Mouse (Mus musculus): ENCODE data around the gene Rnf5. TPM values are rescaled to one million over a fixed set of nuclear protein-coding genes. Genes with fewer than 3 reads are reported as not detected.

Gene Rnf5
- polyA plus RNA-seq, 1 experiment from 2014 or later, result 106 TPM

- H3K36me3 ChIP-seq, result peaks cover 20% of the 10 kb centered on the region
- peak overlapping the region; percentile 87 for H3K9ac ChIP-seq
- H3K9me3 ChIP-seq, result no peaks in the 10 kb centered on the region
- peak overlapping the region; percentile 69 for H3K4me3 ChIP-seq
- no peaks in the 10 kb centered on the region for H3K27me3 ChIP-seq (replicated peaks)
- H3K4me1 ChIP-seq, result peaks cover 40% of the 10 kb centered on the region
- H3K4me2 ChIP-seq, result peak overlapping the region; percentile 81
- WGBS, result 36% methylated on average over 10 of the region's 10 CpGs
- H3K27ac ChIP-seq (replicated peaks), result peak overlapping the region; percentile 86
- ATAC-seq (ENCODE audit: extremely low read depth, insufficient number of reproducible peaks, low FRiP score, low TSS enrichment), result no peak
These were observed 41.9 kb upstream of the Rnf5 start for GRCm38 (mm10) chr17:34645256-34645829.

DNA sequence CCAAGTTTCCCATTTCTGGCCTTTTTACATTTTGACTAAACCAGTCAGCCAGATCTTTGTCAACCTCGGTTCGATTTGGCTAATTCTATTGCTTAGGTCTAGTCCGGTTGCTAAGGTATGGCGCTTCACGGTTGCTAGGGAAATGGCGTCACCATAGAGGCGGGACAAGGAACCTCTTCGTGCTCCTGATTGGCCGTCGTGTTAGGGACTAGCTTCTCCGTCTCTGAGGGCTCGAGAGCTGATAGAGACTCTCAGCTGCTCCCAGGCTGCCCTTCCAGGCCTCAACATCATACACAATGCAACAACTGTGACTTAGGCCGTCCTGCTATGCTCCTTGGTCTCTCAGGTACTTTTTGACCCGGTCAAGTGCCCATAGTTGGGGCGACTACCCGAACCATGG is 41.1 kb upstream of the Rnf5 start, which contains the start of gene Fkbpl:
Fkbpl (plus strand) TSS at position 157 of the 400 bp plus-strand sequence.
- peak within 1 kb of the TSS; percentile 81 for H3K4me2 ChIP-seq
- H3K27ac ChIP-seq (replicated peaks), result peak within 1 kb of the TSS; percentile 86
- H3K9ac ChIP-seq, result peak within 1 kb of the TSS; percentile 87
- ATAC-seq (ENCODE audit: extremely low read depth, insufficient number of reproducible peaks, low FRiP score, low TSS enrichment), result peak; percentile 67
- H3K27me3 ChIP-seq (replicated peaks), result no peaks in the 10 kb centered on the region
- WGBS, result 1% methylated on average over 16 of the region's 16 CpGs
- H3K36me3 ChIP-seq, result peaks cover 12% of the 10 kb centered on the region
- no peaks in the 10 kb centered on the region for H3K9me3 ChIP-seq
- peaks cover 41% of the 10 kb centered on the region for H3K4me1 ChIP-seq
- H3K4me3 ChIP-seq, result peak within 1 kb of the TSS; percentile 69

DNA sequence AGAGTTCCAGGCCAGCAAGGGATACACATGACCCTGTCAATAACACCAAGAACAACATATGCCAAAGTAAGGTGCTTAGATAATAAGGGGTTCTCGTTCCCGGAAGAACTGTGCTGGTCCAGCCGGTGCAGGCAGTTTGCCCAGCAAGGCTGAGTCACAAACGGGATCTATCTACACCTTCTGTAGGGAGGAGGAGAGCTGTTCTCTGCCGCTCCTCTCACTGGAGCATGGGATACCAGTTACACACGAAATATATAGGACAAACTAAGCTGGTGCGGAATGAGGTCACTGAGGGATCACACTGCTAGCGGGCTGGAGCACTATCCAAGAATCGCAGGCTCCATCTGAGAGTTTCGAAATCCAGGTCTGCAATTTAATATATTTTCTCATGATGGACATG is 40.5 kb upstream of the Rnf5 start:
- Histone ChIP-seq H3K4me2 (peak overlapping the region; percentile 81; the same call in 1 of the 2 replicates), H3K9ac (no peak overlapping the region), H3K27me3 (replicated peaks) (no peaks in the 10 kb centered on the region), H3K9me3 (no peaks in the 10 kb centered on the region), H3K4me3 (no peak overlapping the region), H3K4me1 (peaks cover 41% of the 10 kb centered on the region), H3K27ac (replicated peaks) (no peak overlapping the region), H3K36me3 (peaks cover 6% of the 10 kb centered on the region)
- ATAC-seq (ENCODE audit: extremely low read depth, insufficient number of reproducible peaks, low FRiP score, low TSS enrichment), result no peak
- 70% methylated on average over 10 of the region's 10 CpGs for WGBS

DNA sequence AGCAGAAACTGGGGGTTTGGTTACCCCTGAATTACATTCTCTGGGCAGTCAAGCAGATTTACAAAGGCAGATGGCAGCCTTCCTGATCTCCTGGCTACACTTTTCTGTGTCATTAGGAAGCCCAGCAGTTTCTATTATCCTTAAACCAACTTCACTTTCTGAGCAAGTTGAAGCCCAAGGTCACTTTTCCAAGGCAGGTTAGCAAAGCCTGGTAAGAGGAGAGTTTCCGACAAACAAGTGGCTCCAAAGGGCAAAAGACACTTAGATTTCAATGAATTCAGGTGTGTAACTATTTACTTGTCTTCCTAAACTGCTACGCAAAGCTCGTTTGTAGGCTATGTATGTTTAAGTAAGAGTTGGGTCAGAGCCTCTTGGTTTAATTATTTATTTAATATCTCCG is 39.9 kb upstream of the Rnf5 start:
- Histone ChIP-seq H3K4me2 (no peak overlapping the region), H3K27me3 (replicated peaks) (no peaks in the 10 kb centered on the region), H3K4me3 (no peak overlapping the region), H3K36me3 (peaks cover under 1% of the 10 kb centered on the region; the same call in 1 of the 2 replicates), H3K4me1 (peaks cover 39% of the 10 kb centered on the region), H3K9me3 (no peaks in the 10 kb centered on the region), H3K27ac (replicated peaks) (no peak overlapping the region), H3K9ac (no peak overlapping the region)
- no peak for ATAC-seq (ENCODE audit: extremely low read depth, insufficient number of reproducible peaks, low FRiP score, low TSS enrichment)
- 80% methylated on average over 4 of the region's 4 CpGs for WGBS

- H3K4me3 ChIP-seq, result no peak overlapping the region
- H3K4me1 ChIP-seq, result peaks cover 30% of the 10 kb centered on the region
- no peak overlapping the region for H3K9ac ChIP-seq
- H3K27ac ChIP-seq (replicated peaks), result peak overlapping the region; percentile 79; the same call in 1 of the 2 replicates
- no peak for ATAC-seq (ENCODE audit: extremely low read depth, insufficient number of reproducible peaks, low FRiP score, low TSS enrichment)
- no peak overlapping the region for H3K4me2 ChIP-seq
- 66% methylated on average over 3 of the region's 3 CpGs for WGBS
- H3K9me3 ChIP-seq, result no peaks in the 10 kb centered on the region
- peaks cover 8% of the 10 kb centered on the region; the same call in 1 of the 2 replicates for H3K27me3 ChIP-seq (replicated peaks)
- H3K36me3 ChIP-seq, result no peaks in the 10 kb centered on the region
These were observed 38.5 kb upstream of the Rnf5 start for GRCm38 (mm10) chr17:34641945-34642344.

DNA sequence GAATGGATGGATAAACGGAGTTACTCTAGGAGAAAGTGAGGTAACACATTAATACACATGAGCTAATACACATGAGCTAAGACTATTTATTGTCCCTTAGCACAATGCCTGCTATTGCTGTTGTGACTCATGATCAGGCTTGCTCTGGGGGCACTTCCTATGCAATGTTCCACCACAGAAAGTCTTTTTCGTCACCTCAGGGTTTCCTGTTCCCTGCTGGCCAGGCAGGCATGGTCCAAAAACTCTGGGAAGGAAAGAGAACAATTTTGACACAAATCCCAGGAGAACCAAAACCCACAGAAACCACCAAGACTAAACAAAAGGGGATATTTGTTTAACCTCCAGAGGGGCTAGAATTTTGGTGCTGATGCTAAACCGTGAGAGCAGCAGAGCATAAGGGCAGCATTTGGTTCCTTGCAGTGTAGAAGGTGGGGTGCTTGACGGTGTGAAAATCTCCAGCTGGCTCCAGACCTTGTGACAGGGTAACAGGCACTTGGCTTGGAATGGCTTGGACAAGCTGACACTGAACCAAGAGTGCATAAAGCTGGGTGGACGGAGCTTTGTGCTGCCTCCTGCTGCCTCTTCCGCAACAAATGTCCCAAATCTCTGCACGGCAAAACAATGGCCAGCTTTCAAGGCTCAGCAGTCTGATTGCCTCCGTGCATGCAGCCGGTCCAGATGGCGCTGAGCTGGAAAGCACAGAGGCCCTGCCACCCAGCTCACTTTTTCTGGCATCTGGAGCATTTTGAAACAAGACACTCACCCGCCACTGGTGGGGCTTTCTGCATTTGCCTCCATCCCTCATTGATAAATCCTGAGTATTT is 37.5 kb upstream of the Rnf5 start:
- H3K9ac ChIP-seq, result peak overlapping the region; percentile 62
- 18% methylated on average over 11 of the region's 11 CpGs for WGBS

DNA sequence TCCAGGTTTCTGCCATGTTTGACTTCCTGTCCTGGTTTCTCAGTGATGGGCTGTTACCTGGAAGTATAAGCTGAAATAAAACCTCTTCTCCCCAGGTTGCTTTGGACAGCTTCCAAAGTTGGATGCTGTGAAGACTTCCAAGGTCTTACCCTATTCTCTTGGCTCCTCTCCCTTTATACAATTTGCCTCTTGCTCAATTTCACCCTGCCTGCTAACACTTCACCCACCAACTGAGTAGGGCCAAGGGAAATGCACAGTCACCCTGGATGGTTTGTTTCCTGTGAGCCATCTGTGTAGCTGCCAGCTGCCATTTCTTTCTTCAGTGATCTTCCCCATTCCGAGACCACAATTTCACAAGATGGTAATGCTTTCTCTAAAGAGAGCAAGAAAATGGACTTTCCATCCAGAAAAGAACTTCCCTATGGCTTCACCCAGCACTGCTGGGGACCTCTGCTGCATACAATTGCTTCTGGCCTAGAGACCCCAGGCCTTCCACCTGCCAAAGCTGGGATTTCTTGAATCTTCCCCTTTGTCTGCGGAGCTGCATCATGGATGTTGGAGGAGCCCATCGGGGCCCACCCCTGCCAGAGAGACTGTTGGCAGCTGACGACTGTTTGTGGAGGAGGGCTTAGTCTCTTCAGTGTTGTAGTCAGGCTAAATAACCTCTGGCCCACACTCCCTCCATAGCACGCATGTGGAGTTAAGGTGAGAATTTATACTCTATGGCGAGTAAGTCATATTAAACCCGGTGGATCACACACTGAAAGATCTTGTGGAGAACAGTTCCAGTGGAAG is 36.2 kb upstream of the Rnf5 start:
- Histone ChIP-seq H3K27me3 (replicated peaks) (peaks cover 19% of the 10 kb centered on the region), H3K4me3 (no peak overlapping the region), H3K27ac (replicated peaks) (no peak overlapping the region), H3K36me3 (no peaks in the 10 kb centered on the region), H3K4me2 (no peak overlapping the region), H3K4me1 (peaks cover 12% of the 10 kb centered on the region; the same call in 1 of the 2 replicates), H3K9me3 (no peaks in the 10 kb centered on the region), H3K9ac (no peak overlapping the region)
- WGBS, result 79% methylated on average over 7 of the region's 7 CpGs
- ATAC-seq (ENCODE audit: extremely low read depth, insufficient number of reproducible peaks, low FRiP score, low TSS enrichment), result no peak

More for the DNA sequence above, 37.5 kb upstream of the Rnf5 start:
- H3K27ac ChIP-seq (replicated peaks), result peak overlapping the region; percentile 79
- peaks cover 23% of the 10 kb centered on the region for H3K4me1 ChIP-seq
- peaks cover 11% of the 10 kb centered on the region; the same call in 1 of the 2 replicates for H3K27me3 ChIP-seq (replicated peaks)
- ATAC-seq (ENCODE audit: extremely low read depth, insufficient number of reproducible peaks, low FRiP score, low TSS enrichment), result no peak
- no peak overlapping the region for H3K4me3 ChIP-seq
- H3K4me2 ChIP-seq, result peak overlapping the region; percentile 19
- no peaks in the 10 kb centered on the region for H3K9me3 ChIP-seq
- no peaks in the 10 kb centered on the region for H3K36me3 ChIP-seq

DNA sequence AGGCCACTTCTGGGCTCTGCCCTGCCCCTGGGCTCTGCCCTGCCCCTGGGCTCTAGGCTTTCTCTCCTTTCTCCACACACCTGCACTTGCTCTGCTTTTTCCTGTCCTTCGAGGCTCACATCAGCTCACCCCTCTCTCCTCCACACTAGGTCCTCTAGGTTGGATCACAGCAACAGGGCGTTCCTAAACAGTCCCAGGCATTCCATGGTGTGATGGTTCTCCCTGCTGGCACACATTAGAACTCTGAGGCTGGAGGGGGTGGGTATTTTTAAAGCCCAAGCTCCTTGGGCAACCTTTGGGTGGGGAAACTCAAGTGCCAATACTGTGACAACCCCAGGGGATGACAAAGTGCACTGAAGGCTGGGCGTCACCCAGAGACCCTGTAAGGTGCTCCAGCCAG is 34.0 kb upstream of the Rnf5 start:
- Histone ChIP-seq H3K4me2 (no peak overlapping the region), H3K36me3 (no peaks in the 10 kb centered on the region), H3K9me3 (no peaks in the 10 kb centered on the region), H3K9ac (no peak overlapping the region), H3K27me3 (replicated peaks) (peaks cover 40% of the 10 kb centered on the region), H3K4me3 (no peak overlapping the region), H3K4me1 (peaks cover 14% of the 10 kb centered on the region), H3K27ac (replicated peaks) (no peak overlapping the region)
- no peak for ATAC-seq (ENCODE audit: extremely low read depth, insufficient number of reproducible peaks, low FRiP score, low TSS enrichment)
- WGBS, result 48% methylated on average over 3 of the region's 3 CpGs

- Histone ChIP-seq H3K36me3 (no peaks in the 10 kb centered on the region), H3K27me3 (replicated peaks) (peaks cover 58% of the 10 kb centered on the region), H3K4me1 (peaks cover 24% of the 10 kb centered on the region), H3K9me3 (no peaks in the 10 kb centered on the region), H3K4me2 (no peak overlapping the region), H3K4me3 (no peak overlapping the region), H3K9ac (no peak overlapping the region), H3K27ac (replicated peaks) (no peak overlapping the region)
- 59% methylated on average over 2 of the region's 2 CpGs for WGBS
- no peak for ATAC-seq (ENCODE audit: extremely low read depth, insufficient number of reproducible peaks, low FRiP score, low TSS enrichment)
These were observed 32.2 kb upstream of the Rnf5 start for GRCm38 (mm10) chr17:34635671-34636070.

- Histone ChIP-seq H3K4me1 (peaks cover 47% of the 10 kb centered on the region), H3K36me3 (no peaks in the 10 kb centered on the region), H3K9me3 (no peaks in the 10 kb centered on the region), H3K27ac (replicated peaks) (no peak overlapping the region), H3K4me3 (peak overlapping the region; percentile 49), H3K4me2 (peak overlapping the region; percentile 90), H3K27me3 (replicated peaks) (peaks cover 76% of the 10 kb centered on the region), H3K9ac (peak overlapping the region; percentile 71)
- no peak for ATAC-seq (ENCODE audit: extremely low read depth, insufficient number of reproducible peaks, low FRiP score, low TSS enrichment)
- WGBS, result 1% methylated on average over 26 of the region's 26 CpGs
These were observed 28.8 kb upstream of the Rnf5 start for GRCm38 (mm10) chr17:34632261-34632691.

DNA sequence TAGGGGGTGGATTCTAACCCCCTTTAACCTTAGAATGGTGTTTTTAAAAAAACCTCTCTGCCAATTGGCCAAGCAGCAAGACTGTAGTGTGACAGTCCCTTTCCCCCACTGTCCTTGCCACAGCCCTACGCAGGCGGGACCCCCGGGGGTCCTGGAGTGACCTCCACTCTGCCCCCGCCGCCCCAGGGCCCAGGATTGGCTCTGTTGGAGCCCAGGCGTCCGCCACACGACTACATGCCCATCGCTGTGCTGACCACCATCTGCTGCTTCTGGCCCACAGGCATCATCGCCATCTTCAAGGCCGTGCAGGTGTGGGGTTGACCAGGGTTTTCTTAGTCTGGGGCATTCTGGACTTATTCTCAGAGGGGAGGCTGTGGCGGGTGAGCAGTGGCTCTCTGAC is 28.2 kb upstream of the Rnf5 start:
- Histone ChIP-seq H3K9me3 (no peaks in the 10 kb centered on the region), H3K9ac (peak overlapping the region; percentile 71), H3K27me3 (replicated peaks) (peaks cover 71% of the 10 kb centered on the region), H3K36me3 (no peaks in the 10 kb centered on the region), H3K4me2 (peak overlapping the region; percentile 90), H3K4me1 (peaks cover 48% of the 10 kb centered on the region), H3K4me3 (peak overlapping the region; percentile 49), H3K27ac (replicated peaks) (no peak overlapping the region)
- WGBS, result 6% methylated on average over 12 of the region's 12 CpGs
- ATAC-seq (ENCODE audit: extremely low read depth, insufficient number of reproducible peaks, low FRiP score, low TSS enrichment), result no peak

All from heart, embryonic 13.5 days (tissue).